Mouse (Mus musculus) macrophage (primary cell): ENCODE data around the gene Ccdc155. TPM values are rescaled to one million over a fixed set of nuclear protein-coding genes. Genes with fewer than 3 reads are reported as not detected.

Source experiments
- H3K27ac ChIP-seq: fragments of 350-480 bp; formaldehyde crosslinking; 2 replicates; pipeline ENCODE4 v1.9.0; 2021
- H3K36me3 ChIP-seq: fragments of 350-480 bp; formaldehyde crosslinking; 2 replicates; pipeline ENCODE4 v1.9.0; 2021; ENCODE audit errors: inconsistent target
- H3K4me3 ChIP-seq: fragments of 350-480 bp; formaldehyde crosslinking; 2 replicates; pipeline ENCODE4 v1.9.0; 2021; ENCODE audit errors: inconsistent target
- H3K79me2 ChIP-seq: fragments of 350-480 bp; formaldehyde crosslinking; 2 replicates; pipeline ENCODE4 v1.9.0; 2021; ENCODE audit errors: inconsistent target
- WGBS: methylation state at CpG from one replicate; pipeline ENCODE4 v1.1.7; 2026; ENCODE audit warnings: inconsistent platforms; ENCODE audit not compliant: missing documents; 5-methylcytosine and 5-hydroxymethylcytosine counted together
- polyA plus RNA-seq: library from polyadenylated mRNA; stranded (reverse); fragments of 250-400 nt; gene quantifications from 3 replicates; pipeline ENCODE4 v1.2.4, GENCODE M21; 2018; ENCODE audit warnings: inconsistent platforms

Ccdc155 gene
- polyA plus RNA-seq, 1 experiment from 2014 or later: not detected

DNA sequence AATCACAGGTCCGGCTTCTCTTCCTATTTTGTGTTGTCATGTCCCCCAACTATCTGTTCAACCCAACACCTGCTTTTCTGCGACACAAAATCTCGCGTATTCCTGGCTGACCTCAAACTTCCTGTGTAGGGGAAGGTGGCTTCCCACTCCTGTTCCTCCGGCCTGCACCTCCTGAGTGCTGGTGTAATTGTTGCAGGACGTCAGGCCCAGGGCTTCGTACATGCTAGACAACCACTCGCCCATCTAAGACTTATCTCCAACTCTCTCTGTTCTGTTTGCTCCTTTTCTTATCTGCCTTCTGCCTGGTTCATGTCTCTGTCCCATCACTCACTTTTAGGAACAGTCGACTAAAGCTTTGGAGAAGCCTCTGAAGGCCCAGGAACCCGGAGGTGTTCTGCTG lies 6.4 kb upstream of the Ccdc155 start:
- Histone ChIP-seq H3K79me2 (no peaks in the 10 kb centered on the region), H3K36me3 (no peaks in the 10 kb centered on the region), H3K4me3 (no peak overlapping the region), H3K27ac (no peak overlapping the region)
- WGBS: 18% methylated on average over 10 of the region's 10 CpGs

DNA sequence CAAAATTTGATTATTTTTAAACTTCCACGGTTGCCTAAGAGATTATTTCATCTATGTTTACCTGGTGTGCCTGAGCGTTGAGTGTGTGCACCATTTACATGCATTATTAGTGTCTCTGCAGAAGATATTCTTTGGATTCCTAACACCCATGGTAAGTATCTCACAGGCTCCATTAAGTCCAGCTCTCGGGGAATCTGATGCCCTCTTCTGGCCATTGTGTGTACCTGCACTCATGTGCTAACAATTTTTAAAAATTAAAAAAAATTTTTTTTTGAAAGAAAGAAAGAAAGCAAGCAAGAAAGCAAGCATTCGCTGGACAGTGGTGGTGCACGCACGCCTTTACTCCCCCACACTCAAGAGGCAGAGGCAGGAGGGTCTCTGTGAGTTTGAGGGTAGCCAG lies 3.6 kb upstream of the Ccdc155 start:
- H3K79me2 ChIP-seq: no peaks in the 10 kb centered on the region
- H3K27ac ChIP-seq: no peak overlapping the region
- no peak overlapping the region for H3K4me3 ChIP-seq
- WGBS: 89% methylated on average over 6 of the region's 6 CpGs
- no peaks in the 10 kb centered on the region for H3K36me3 ChIP-seq

DNA sequence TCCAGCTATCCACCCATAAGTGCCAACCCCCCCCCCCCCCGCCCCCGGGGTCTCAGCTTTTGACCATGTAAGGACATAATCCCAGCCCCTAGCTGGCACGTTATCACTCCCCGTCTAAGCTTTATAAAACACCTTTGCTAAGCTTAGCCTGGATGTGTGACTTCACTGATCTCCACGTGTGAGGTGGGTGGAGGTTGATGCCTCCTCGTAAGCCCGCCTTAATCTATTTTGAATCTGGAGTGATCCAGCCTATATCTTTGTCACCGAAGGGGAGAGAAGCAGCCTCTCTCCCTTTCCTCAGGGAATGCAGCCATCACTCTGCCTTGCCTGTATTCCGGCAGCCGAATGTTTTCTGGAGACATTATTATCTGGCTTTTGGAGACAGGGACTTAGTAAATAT lies 2.0 kb downstream of the Ccdc155 start:
- H3K36me3 ChIP-seq: no peaks in the 10 kb centered on the region
- H3K4me3 ChIP-seq: no peak overlapping the region
- H3K27ac ChIP-seq: no peak overlapping the region
- whole genome bisulfite sequencing: 82% methylated on average over 8 of the region's 10 CpGs
- H3K79me2 ChIP-seq: no peaks in the 10 kb centered on the region

- H3K4me3 ChIP-seq: no peak overlapping the region
- H3K79me2 ChIP-seq: no peaks in the 10 kb centered on the region
- no peak overlapping the region for H3K27ac ChIP-seq
- WGBS: 91% methylated on average over 11 of the region's 11 CpGs
- H3K36me3 ChIP-seq: no peaks in the 10 kb centered on the region
These were observed 5.7 kb downstream of the Ccdc155 start for GRCm38 (mm10) chr7:45198961-45199360.

- Histone ChIP-seq H3K27ac (no peak overlapping the region), H3K4me3 (no peak overlapping the region), H3K79me2 (no peaks in the 10 kb centered on the region), H3K36me3 (no peaks in the 10 kb centered on the region)
- 16% methylated on average over 5 of the region's 5 CpGs for WGBS
These were observed 6.3 kb downstream of the Ccdc155 start for GRCm38 (mm10) chr7:45198435-45198834.

DNA sequence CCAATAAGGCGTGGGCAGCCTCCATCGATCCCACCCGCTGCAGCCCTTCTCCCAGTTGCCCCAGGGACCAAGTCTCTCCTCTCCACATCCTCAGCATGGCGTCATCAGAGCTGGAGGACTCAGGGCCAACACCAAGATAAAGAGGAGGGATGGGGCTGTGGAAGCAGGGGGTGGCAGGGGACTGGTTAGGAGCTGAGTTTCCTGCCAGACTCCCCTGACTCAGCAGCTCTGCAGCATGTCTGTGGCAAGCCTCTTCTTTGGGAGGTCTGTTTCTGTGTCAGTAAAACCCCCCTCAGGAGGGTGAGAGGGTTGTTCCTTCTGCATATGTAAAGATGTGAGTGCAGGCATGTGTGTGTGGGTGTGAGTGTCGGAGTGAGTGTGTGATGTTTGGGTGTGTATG lies 7.7 kb downstream of the Ccdc155 start:
- H3K27ac ChIP-seq: no peak overlapping the region
- WGBS: 60% methylated on average over 5 of the region's 5 CpGs
- H3K36me3 ChIP-seq: no peaks in the 10 kb centered on the region
- no peak overlapping the region for H3K4me3 ChIP-seq
- no peaks in the 10 kb centered on the region for H3K79me2 ChIP-seq

- Histone ChIP-seq H3K4me3 (no peak overlapping the region), H3K36me3 (no peaks in the 10 kb centered on the region), H3K79me2 (no peaks in the 10 kb centered on the region), H3K27ac (no peak overlapping the region)
- 96% methylated on average over 4 of the region's 4 CpGs for WGBS
These were observed 8.5 kb downstream of the Ccdc155 start for GRCm38 (mm10) chr7:45196176-45196535.

GRCm38 (mm10) chr7:45195341-45196175 lies 9.1 kb downstream of the Ccdc155 start:
- Histone ChIP-seq H3K36me3 (no peaks in the 10 kb centered on the region), H3K79me2 (no peaks in the 10 kb centered on the region), H3K4me3 (no peak overlapping the region), H3K27ac (no peak overlapping the region)
- WGBS: 90% methylated on average over 13 of the region's 13 CpGs

DNA sequence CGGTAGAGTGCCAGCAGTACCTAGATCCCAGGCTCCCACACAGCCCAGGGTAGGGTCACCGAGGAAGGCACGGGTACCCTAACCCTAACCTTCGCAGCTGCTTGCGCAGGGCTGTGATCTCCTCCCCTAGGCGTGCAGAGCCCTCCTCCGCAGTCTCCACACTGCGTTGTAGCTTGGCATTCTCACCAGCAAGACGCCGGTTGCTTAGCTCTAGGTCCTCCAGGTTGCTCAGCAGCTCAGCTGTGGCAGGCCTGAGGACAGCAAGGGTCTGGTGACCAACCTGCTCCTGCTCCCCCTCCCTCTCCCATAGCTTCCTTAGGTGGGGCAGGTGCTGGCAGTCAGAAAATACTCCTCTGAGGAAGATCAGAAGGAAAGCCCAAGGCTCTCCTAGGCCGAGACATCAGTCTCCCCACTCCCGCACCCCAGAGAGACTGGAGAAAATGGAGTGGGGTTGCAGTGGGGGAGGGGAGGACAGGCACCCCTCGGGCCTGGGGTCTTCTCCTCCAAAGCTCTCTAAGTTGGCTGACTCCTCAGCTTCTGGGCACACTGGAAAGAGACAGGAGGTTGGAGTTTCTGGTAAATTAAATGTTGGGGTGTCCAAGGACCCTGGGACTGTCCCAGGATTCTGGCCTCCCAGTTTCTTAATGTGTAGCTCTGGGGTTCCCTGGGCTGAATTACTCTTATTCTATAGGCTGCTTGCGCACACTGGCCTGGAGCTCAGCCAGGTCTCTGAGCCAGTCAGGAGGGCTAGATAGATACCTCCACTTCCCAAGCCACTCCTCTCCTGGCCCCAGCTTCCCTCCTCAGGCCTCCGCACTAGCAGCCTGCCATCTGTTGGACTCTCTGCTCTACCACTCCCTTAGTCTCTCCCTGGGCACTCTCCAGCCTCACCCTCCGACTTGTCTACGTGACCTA lies 10.6 kb downstream of the Ccdc155 start:
- 90% methylated on average over 17 of the region's 17 CpGs for WGBS
- no peaks in the 10 kb centered on the region for H3K79me2 ChIP-seq
- no peaks in the 10 kb centered on the region for H3K36me3 ChIP-seq
- no peak overlapping the region for H3K27ac ChIP-seq
- H3K4me3 ChIP-seq: no peak overlapping the region

GRCm38 (mm10) chr7:45193406-45193805 lies 11.3 kb downstream of the Ccdc155 start:
- 76% methylated on average over 5 of the region's 5 CpGs for WGBS
- H3K4me3 ChIP-seq: no peak overlapping the region
- H3K79me2 ChIP-seq: no peaks in the 10 kb centered on the region
- H3K36me3 ChIP-seq: no peaks in the 10 kb centered on the region
- no peak overlapping the region for H3K27ac ChIP-seq

GRCm38 (mm10) chr7:45192585-45193310 lies 11.9 kb downstream of the Ccdc155 start:
- no peak overlapping the region for H3K4me3 ChIP-seq
- WGBS: 88% methylated on average over 7 of the region's 7 CpGs

DNA sequence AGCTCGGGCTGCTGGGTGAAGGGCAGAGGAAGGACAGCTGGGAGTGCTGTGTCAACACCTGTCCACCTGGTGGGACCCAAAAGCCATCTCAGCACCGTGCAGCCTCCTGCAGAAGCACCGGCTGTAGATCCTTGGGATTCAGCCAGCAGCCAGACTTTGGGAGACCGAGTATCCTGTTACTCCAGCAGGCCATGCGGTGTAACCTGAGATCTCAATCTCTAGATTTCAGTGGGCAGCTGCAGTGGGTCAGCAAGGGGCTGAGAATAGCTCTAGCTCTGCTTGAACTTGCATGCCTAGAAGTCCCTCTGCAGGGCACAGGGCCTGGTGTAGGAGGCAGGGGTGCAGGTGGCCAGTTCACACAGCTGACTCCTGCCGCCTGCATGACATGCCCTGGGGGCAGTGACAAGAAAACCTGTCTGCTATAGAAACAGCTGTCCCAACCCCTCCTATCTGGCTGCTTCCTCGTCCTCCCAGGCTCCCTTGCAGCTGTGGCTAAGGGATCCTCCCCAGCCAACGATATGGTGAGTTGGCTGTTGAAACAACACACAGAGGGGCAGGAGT lies 12.8 kb downstream of the Ccdc155 start:
- no peaks in the 10 kb centered on the region for H3K36me3 ChIP-seq
- H3K27ac ChIP-seq: no peak overlapping the region
- no peak overlapping the region for H3K4me3 ChIP-seq
- H3K79me2 ChIP-seq: no peaks in the 10 kb centered on the region
- 64% methylated on average over 6 of the region's 8 CpGs for WGBS

More at GRCm38 (mm10) chr7:45192585-45193310, 11.9 kb downstream of the Ccdc155 start:
- no peaks in the 10 kb centered on the region for H3K79me2 ChIP-seq
- H3K36me3 ChIP-seq: no peaks in the 10 kb centered on the region
- no peak overlapping the region for H3K27ac ChIP-seq

DNA sequence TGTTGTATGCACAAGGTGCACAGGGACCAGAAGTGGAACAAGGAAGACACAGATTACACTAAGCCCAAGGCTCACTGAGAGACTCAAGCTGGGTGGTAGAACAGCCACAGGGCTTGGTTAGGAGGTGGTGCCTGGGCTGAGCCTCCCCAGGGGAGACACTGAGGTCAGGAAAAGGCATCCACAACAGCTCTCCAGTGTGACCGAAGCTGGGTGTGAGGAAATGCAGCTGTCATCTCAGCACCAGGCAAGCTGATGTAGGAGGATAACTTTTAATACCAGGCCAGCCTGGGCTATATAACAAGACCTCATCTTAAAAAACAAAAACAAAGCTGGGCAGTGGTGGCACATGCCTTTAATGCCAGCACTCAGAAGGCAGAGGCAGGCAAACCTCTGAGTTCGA lies 13.5 kb downstream of the Ccdc155 start:
- Histone ChIP-seq H3K27ac (no peak overlapping the region), H3K36me3 (no peaks in the 10 kb centered on the region), H3K4me3 (no peak overlapping the region), H3K79me2 (no peaks in the 10 kb centered on the region)
- WGBS: 75% methylated on average over 2 of the region's 2 CpGs

GRCm38 (mm10) chr7:45190186-45190585 lies 14.5 kb downstream of the Ccdc155 start:
- WGBS: 82% methylated on average over 6 of the region's 6 CpGs
- no peaks in the 10 kb centered on the region for H3K79me2 ChIP-seq
- H3K27ac ChIP-seq: no peak overlapping the region
- H3K36me3 ChIP-seq: no peaks in the 10 kb centered on the region
- no peak overlapping the region for H3K4me3 ChIP-seq
